14 mouse cellular contexts compared by ENCODE assay signal in the genomic region with DNA sequence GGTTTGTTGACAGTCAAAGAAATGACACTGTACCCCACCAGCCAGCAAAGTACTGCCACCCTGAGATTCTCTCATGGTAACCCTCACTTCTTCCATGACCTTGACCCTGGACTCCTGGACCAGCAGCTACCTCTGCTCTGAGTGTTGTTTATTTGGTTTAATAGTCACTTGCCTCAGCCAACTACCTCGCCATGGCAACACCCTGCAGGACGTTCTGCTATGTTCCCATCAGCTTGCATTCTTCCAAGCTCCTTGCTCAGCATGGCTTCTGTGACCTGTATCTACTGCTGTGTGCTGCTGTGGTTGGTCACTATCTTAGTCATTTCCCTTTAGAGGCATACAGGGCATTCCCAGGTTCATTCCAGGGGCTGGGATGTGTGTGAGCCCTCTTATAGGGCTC.
DNase-seq lines count a peak whose midpoint lies in the region; ATAC-seq and TF ChIP-seq lines count a peak whose summit lies in the region.
"Had no signal": no experiment of that assay in that cellular context is flagged by ENCODE, and none has a peak within 500 bp of the region (broad histone marks: within the 10 kb centered on the region; RNA-seq: fewer than 3 reads in every experiment).

No protein-coding gene starts in this region.

- no peak overlapping the region for H3K4me2 ChIP-seq in hindbrain, embryonic 13.5 days
- no peak overlapping the region for H3K4me2 ChIP-seq in hindbrain, embryonic 12.5 days (replicated peaks)
- no peak overlapping the region for H3K4me2 ChIP-seq in lung, embryonic 16.5 days (ENCODE audit: low read depth, low read length)
- no peak overlapping the region for H3K4me2 ChIP-seq in liver, embryonic 14.5 days (ENCODE audit: low read depth)
- H3K4me2 ChIP-seq: forebrain, embryonic 13.5 days; kidney, embryonic 15.5 days had no signal

- no peak for TF ChIP-seq EP300 in liver, embryonic 14.5 days (IDR thresholded peaks at IDR 0.05; ENCODE audit: low read depth)

- TF ChIP-seq CTCF in lung, adult 2 months (IDR thresholded peaks at IDR 0.05; ENCODE audit: insufficient read depth, low read length) = no peak
- no peak for TF ChIP-seq CTCF in Patski (IDR thresholded peaks at IDR 0.05)
- TF ChIP-seq CTCF in liver, embryonic 14.5 days (IDR thresholded peaks at IDR 0.05; ENCODE audit: low read depth) = no peak

- H3K9ac ChIP-seq in hindbrain, embryonic 13.5 days = no peak overlapping the region
- no peak overlapping the region for H3K9ac ChIP-seq in hindbrain, embryonic 12.5 days
- H3K9ac ChIP-seq in lung, embryonic 16.5 days (ENCODE audit: low read length) = no peak overlapping the region
- H3K9ac ChIP-seq in liver, embryonic 14.5 days (replicated peaks) = peak overlapping the region; percentile 6; the same call in 1 of the 2 replicates
- H3K9ac ChIP-seq: forebrain, embryonic 13.5 days; kidney, embryonic 15.5 days had no signal

- no peaks in the 10 kb centered on the region for H3K9me3 ChIP-seq in hindbrain, embryonic 13.5 days
- H3K9me3 ChIP-seq in hindbrain, embryonic 12.5 days (replicated peaks) = no peaks in the 10 kb centered on the region
- H3K9me3 ChIP-seq in lung, embryonic 16.5 days (ENCODE audit: control insufficient read depth, low read length) = no peaks in the 10 kb centered on the region
- H3K9me3 ChIP-seq in liver, embryonic 14.5 days (ENCODE audit: control insufficient read depth, low read length) = no peaks in the 10 kb centered on the region
- H3K9me3 ChIP-seq: forebrain, embryonic 13.5 days; kidney, embryonic 15.5 days had no signal

- in situ Hi-C loops in Patski (cut with MboI; ENCODE audit: low pct_unique_long_range_greater_than_20kb) = no loop called here

- no peak for TF ChIP-seq POLR2A in lung, adult 2 months (IDR thresholded peaks at IDR 0.05; ENCODE audit: borderline replicate concordance, extremely low read depth, low read depth, low read length)

- peak overlapping the region; percentile 20; the same call in 1 of the 2 replicates for H3K27ac ChIP-seq in hindbrain, embryonic 13.5 days
- H3K27ac ChIP-seq in hindbrain, embryonic 12.5 days = no peak overlapping the region
- no peak overlapping the region for H3K27ac ChIP-seq in lung, embryonic 16.5 days (ENCODE audit: low read length)
- H3K27ac ChIP-seq in liver, embryonic 14.5 days = peak overlapping the region; percentile 14; the same call in 1 of the 2 replicates
- H3K27ac ChIP-seq: forebrain, embryonic 13.5 days; kidney, embryonic 15.5 days had no signal

- H3K36me3 ChIP-seq in hindbrain, embryonic 13.5 days = no peaks in the 10 kb centered on the region
- no peaks in the 10 kb centered on the region for H3K36me3 ChIP-seq in hindbrain, embryonic 12.5 days
- H3K36me3 ChIP-seq in lung, embryonic 16.5 days (ENCODE audit: control insufficient read depth, insufficient read depth, low read length) = no peaks in the 10 kb centered on the region
- no peaks in the 10 kb centered on the region for H3K36me3 ChIP-seq in liver, embryonic 14.5 days (replicated peaks; ENCODE audit: control insufficient read depth, insufficient read depth, low read depth)
- H3K36me3 ChIP-seq: kidney, embryonic 15.5 days had no signal

- H3K4me3 ChIP-seq in hindbrain, embryonic 13.5 days = no peak overlapping the region
- no peak overlapping the region for H3K4me3 ChIP-seq in hindbrain, embryonic 12.5 days
- no peak overlapping the region for H3K4me3 ChIP-seq in lung, embryonic 16.5 days (ENCODE audit: low read length)
- no peak overlapping the region for H3K4me3 ChIP-seq in lung, adult 2 months (replicated peaks; ENCODE audit: extremely low read depth, low read depth, low read length)
- H3K4me3 ChIP-seq in liver, embryonic 14.5 days (ENCODE audit: insufficient read depth in 1 of 2, low read depth in 2 of 2, low read length in 2 of 2) = no peak overlapping the region
- H3K4me3 ChIP-seq: forebrain, embryonic 13.5 days; kidney, embryonic 15.5 days had no signal

- POLR2A ChIA-PET in Patski (lab: Charles Lee) = interaction anchor here (0.6 to 0.9 kb wide), 2 partner anchors 10 to 117 kb away, joined by 3 to 6 read pairs; no protein-coding TSS in a partner anchor

- WGBS in hindbrain, embryonic 13.5 days = 49% methylated on average over 2 of the region's 2 CpGs
- WGBS in hindbrain, embryonic 12.5 days = 48% methylated on average over 2 of the region's 2 CpGs
- 37% methylated on average over 2 of the region's 2 CpGs for WGBS in lung, embryonic 16.5 days
- 57% methylated on average over 2 of the region's 2 CpGs for WGBS in lung, adult 2 months
- WGBS in liver, embryonic 14.5 days (ENCODE audit: insufficient replicate concordance) = 51% methylated on average over 2 of the region's 2 CpGs

- no peak for DNase-seq in lung, adult 2 months
- no peak for DNase-seq in Patski (ENCODE audit: low read depth, low spot score)
- no peak for DNase-seq in liver, embryonic 14.5 days (ENCODE audit: low read depth in 3 of 3, low spot score in 3 of 3)
- no peak for DNase-seq in spleen, adult 12 weeks (ENCODE audit: low spot score)
- DNase-seq: adrenal gland, adult 8-10 months; cerebellum, adult 2 months; right cerebral cortex, postnatal 4 days; thymus, adult 2 months had no signal

- peaks cover 12% of the 10 kb centered on the region for H3K4me1 ChIP-seq in hindbrain, embryonic 13.5 days (replicated peaks)
- H3K4me1 ChIP-seq in hindbrain, embryonic 12.5 days = 0 out of 2 replicates have a peak, but pooled peaks cover 6% of the 10 kb centered on the region
- H3K4me1 ChIP-seq in lung, embryonic 16.5 days (replicated peaks; ENCODE audit: control insufficient read depth, insufficient read depth, low read length) = no peaks in the 10 kb centered on the region
- H3K4me1 ChIP-seq in lung, adult 2 months (ENCODE audit: control insufficient read depth, insufficient read depth, low read length) = no peaks in the 10 kb centered on the region
- peaks cover 34 to 45% of the 10 kb centered on the region in 2 experiments for H3K4me1 ChIP-seq in liver, embryonic 14.5 days (replicated peaks; ENCODE audit: control insufficient read depth in 2 of 2, insufficient read depth in 2 of 2, low read length in 1 of 2)
- H3K4me1 ChIP-seq: forebrain, embryonic 13.5 days; kidney, embryonic 15.5 days had no signal

- H3K27me3 ChIP-seq in hindbrain, embryonic 13.5 days = no peaks in the 10 kb centered on the region
- no peaks in the 10 kb centered on the region for H3K27me3 ChIP-seq in hindbrain, embryonic 12.5 days
- no peaks in the 10 kb centered on the region for H3K27me3 ChIP-seq in lung, embryonic 16.5 days (ENCODE audit: control insufficient read depth, insufficient read depth, low read depth, low read length)
- no peaks in the 10 kb centered on the region for H3K27me3 ChIP-seq in Patski
- no peaks in the 10 kb centered on the region for H3K27me3 ChIP-seq in liver, embryonic 14.5 days (ENCODE audit: control insufficient read depth, insufficient read depth, low read length)
- H3K27me3 ChIP-seq: CH12.LX; forebrain, embryonic 13.5 days; kidney, embryonic 15.5 days had no signal

- CTCF ChIA-PET in Patski (lab: Charles Lee) = interaction anchor here (1.1 to 3.1 kb wide), 2 partner anchors 10 to 13 kb away, joined by 3 to 9 read pairs; no protein-coding TSS in a partner anchor

- ATAC-seq in hindbrain, embryonic 13.5 days (ENCODE audit: low FRiP score) = no peak
- ATAC-seq in hindbrain, embryonic 12.5 days (ENCODE audit: low FRiP score) = no peak
- ATAC-seq in lung, embryonic 16.5 days (ENCODE audit: low read depth) = peak; percentile 38; the same call in 1 of the 2 replicates
- peak; percentile 72 for ATAC-seq in Patski
- ATAC-seq in liver, embryonic 14.5 days (ENCODE audit: insufficient read depth) = no peak

Comparison
In these comparisons a context has a peak if more than half of its experiments do, and no peak if none do; other contexts are left out.
1. H3K27ac ChIP-seq: peak in hindbrain, embryonic 13.5 days (single experiment) and liver, embryonic 14.5 days (single experiment); none in hindbrain, embryonic 12.5 days (single experiment) and lung, embryonic 16.5 days (single experiment).
2. ATAC-seq: peak in lung, embryonic 16.5 days (single experiment) and Patski (single experiment); none in hindbrain, embryonic 13.5 days (single experiment), hindbrain, embryonic 12.5 days (single experiment) and liver, embryonic 14.5 days (single experiment).